In genomic region chr1:168382823-168383157, GRCm38 (mm10) we compare ENCODE assay signal across 10 mouse cellular contexts. TPM values are rescaled to one million over a fixed set of nuclear protein-coding genes. Genes with fewer than 3 reads are reported as not detected.
DNase-seq lines count a peak whose midpoint lies in the region; ATAC-seq and TF ChIP-seq lines count a peak whose summit lies in the region.
"Had no signal": no experiment of that assay in that cellular context is flagged by ENCODE, and none has a peak within 500 bp of the region (broad histone marks: within the 10 kb centered on the region; RNA-seq: fewer than 3 reads in every experiment).

No protein-coding gene starts in this region.

- ATAC-seq in limb, embryonic 11.5 days (ENCODE audit: insufficient number of reproducible peaks, low FRiP score, low TSS enrichment, low read depth), result peak; percentile 81
- ATAC-seq in activated CD4-positive, CD25-positive, alpha-beta regulatory T cell, adult 4 months, result no peak

- H3K4me2 ChIP-seq in limb, embryonic 11.5 days (ENCODE audit: low read depth, severe bottlenecking), result no peak overlapping the region

- peak; percentile 96 for DNase-seq in heart, adult 11 months
- DNase-seq in heart, postnatal 25 days (ENCODE audit: low spot score), result no peak
- DNase-seq in adipocyte (ENCODE audit: low spot score), result peak; percentile 47
- DNase-seq in heart, embryonic 10.5 days (ENCODE audit: low spot score), result peak; percentile 90
- DNase-seq in limb, embryonic 11.5 days (ENCODE audit: low spot score), result peak; percentile 74
- no peak for DNase-seq in cerebellum, adult 2 months
- no peak for DNase-seq in thymus, postnatal 14 days

- peaks cover 9% of the 10 kb centered on the region; the same call in 1 of the 2 replicates for H3K36me3 ChIP-seq in heart, embryonic 10.5 days
- no peaks in the 10 kb centered on the region for H3K36me3 ChIP-seq in limb, embryonic 11.5 days (ENCODE audit: control insufficient read depth, insufficient read depth, low read length)

- intact Hi-C loops in heart, postnatal 25 days (cut with DNase I), result loop anchor here (2.0 kb wide), 1 partner anchor 48 kb away; no protein-coding TSS in a partner anchor

- no peak for TF ChIP-seq POLR2A in cerebellum, adult 2 months (IDR thresholded peaks at IDR 0.05; ENCODE audit: borderline replicate concordance, insufficient read depth, low read length)

- 4% methylated on average over 4 of the region's 4 CpGs for WGBS in heart, embryonic 10.5 days
- under 1% methylated on average over 4 of the region's 4 CpGs for WGBS in limb, embryonic 11.5 days
- 64% methylated on average over 4 of the region's 4 CpGs for WGBS in cerebellum, adult 2 months

- H3K27ac ChIP-seq in heart, embryonic 10.5 days, result peak overlapping the region; percentile 84
- peak overlapping the region; percentile 49; the same call in 1 of the 2 replicates for H3K27ac ChIP-seq in limb, embryonic 11.5 days (replicated peaks; ENCODE audit: low read depth, low read length)
- H3K27ac ChIP-seq in cerebellum, adult 2 months (ENCODE audit: insufficient read depth, low read length), result no peak overlapping the region

- no peaks in the 10 kb centered on the region for H3K27me3 ChIP-seq in heart, embryonic 10.5 days (ENCODE audit: insufficient read depth, poor library complexity, severe bottlenecking)
- H3K27me3 ChIP-seq in limb, embryonic 11.5 days (ENCODE audit: control insufficient read depth, insufficient read depth, low read length), result no peaks in the 10 kb centered on the region
- no peaks in the 10 kb centered on the region for H3K27me3 ChIP-seq in cerebellum, adult 2 months (ENCODE audit: control insufficient read depth, insufficient read depth, low read length)
- H3K27me3 ChIP-seq: megakaryocyte, embryonic 14.5 days had no signal

- H3K9me3 ChIP-seq in heart, embryonic 10.5 days, result no peaks in the 10 kb centered on the region
- no peaks in the 10 kb centered on the region for H3K9me3 ChIP-seq in limb, embryonic 11.5 days (ENCODE audit: control insufficient read depth, low read length)
- H3K9me3 ChIP-seq: megakaryocyte, embryonic 14.5 days had no signal

- peaks cover 74% of the 10 kb centered on the region for H3K4me1 ChIP-seq in heart, embryonic 10.5 days
- peaks cover 71% of the 10 kb centered on the region for H3K4me1 ChIP-seq in limb, embryonic 11.5 days (ENCODE audit: control insufficient read depth, insufficient read depth, low read length)
- H3K4me1 ChIP-seq in cerebellum, adult 2 months (ENCODE audit: control insufficient read depth, insufficient read depth, low read length), result peaks cover 30% of the 10 kb centered on the region

- H3K4me3 ChIP-seq in heart, embryonic 10.5 days, result no peak overlapping the region
- H3K4me3 ChIP-seq in limb, embryonic 11.5 days (ENCODE audit: low read depth, low read length), result no peak overlapping the region
- no peak overlapping the region for H3K4me3 ChIP-seq in cerebellum, adult 2 months (replicated peaks; ENCODE audit: insufficient read depth, low read depth, low read length)
- H3K4me3 ChIP-seq: erythroblast, embryonic 14.5 days; megakaryocyte, embryonic 14.5 days had no signal

- H3K9ac ChIP-seq in limb, embryonic 11.5 days (ENCODE audit: low read length), result no peak overlapping the region

- no peak for TF ChIP-seq CTCF in cerebellum, adult 2 months (IDR thresholded peaks at IDR 0.05; ENCODE audit: borderline replicate concordance, insufficient read depth, low read depth, low read length)

RNA-seq across cellular contexts. Expression of gene Pbx1, which starts 49.3 kb away (rescaled TPM):
- total RNA-seq in heart, postnatal 25 days (2021), result 10 to 100 TPM; 51.3 to 55.2 TPM
- polyA plus RNA-seq in heart, embryonic 10.5 days (2016; fragmentation: Nextera tagmentation; extraction: Ambion mirVana), result 19.7 and 29.5 TPM in 2 replicates
- polyA plus RNA-seq in limb, embryonic 11.5 days (2014; fragmentation: Nextera tagmentation; extraction: Ambion mirVana), result 43.7 and 44.2 TPM in 2 replicates
- polyA plus RNA-seq in cerebellum, adult 2 months (2012; rRNA removed), result 34.9 and 38.1 TPM in 2 replicates
- under 1 TPM in 1 of 2 experiments, not detected in 1; 0.08 TPM for polyA plus RNA-seq in activated CD4-positive, CD25-positive, alpha-beta regulatory T cell, adult 4 months (2017; shearing (Covaris generic))

Comparison
In these comparisons a context has a peak if more than half of its experiments do, and no peak if none do; other contexts are left out.
1. DNase-seq: peak in heart, adult 11 months (single experiment), adipocyte (single experiment), heart, embryonic 10.5 days (single experiment) and limb, embryonic 11.5 days (single experiment); none in heart, postnatal 25 days (single experiment), cerebellum, adult 2 months (0 of 2) and thymus, postnatal 14 days (single experiment).
2. RNA of gene Pbx1, which starts 49.3 kb away (polyA plus RNA-seq): 43.7 to 44.2 TPM in limb, embryonic 11.5 days, 34.9 to 38.1 TPM in cerebellum, adult 2 months and 19.7 to 29.5 TPM in heart, embryonic 10.5 days; 0.08 TPM in activated CD4-positive, CD25-positive, alpha-beta regulatory T cell, adult 4 months; every median in the first group is over 10 times any median in the second.